Mouse (Mus musculus): Measurements from ENCODE around the gene Ttyh2.
A peak's percentile ranks its signal among the peaks of the same experiment; 100 is the strongest.
"Not testable (repeated sequence)": the region's sequence is repeated elsewhere in the genome, so short reads cannot be mapped to it uniquely, and the experiment has no call there.

The Ttyh2 gene

GRCm38 (mm10) chr11:114657737-114658136, 17.5 kb upstream of the Ttyh2 start:
- peak in 1 of 2 experiments; percentile 37 for DNase-seq (ENCODE audit: low spot score in 2 of 2)

GRCm38 (mm10) chr11:114662161-114662560, 13.1 kb upstream of the Ttyh2 start:
- no peak for DNase-seq (ENCODE audit: low spot score in 2 of 2)

- DNase-seq (ENCODE audit: low spot score in 2 of 2): peak in 1 of 2 experiments; percentile 53
These were observed 12.4 kb upstream of the Ttyh2 start for GRCm38 (mm10) chr11:114662746-114663362.

- DNase-seq (ENCODE audit: low spot score in 2 of 2): no peak
These were observed 11.1 kb upstream of the Ttyh2 start for GRCm38 (mm10) chr11:114664164-114664563.

GRCm38 (mm10) chr11:114665463-114665862, 9.8 kb upstream of the Ttyh2 start:
- DNase-seq (ENCODE audit: low spot score in 2 of 2): no peak

GRCm38 (mm10) chr11:114666786-114667185, 8.4 kb upstream of the Ttyh2 start:
- no peak for DNase-seq (ENCODE audit: low spot score in 2 of 2)

GRCm38 (mm10) chr11:114667236-114667931, 7.8 kb upstream of the Ttyh2 start:
- no peak for DNase-seq (ENCODE audit: low spot score in 2 of 2)

- DNase-seq (ENCODE audit: low spot score in 2 of 2): peak in 1 of 2 experiments; percentile 26
These were observed 7.3 kb upstream of the Ttyh2 start for GRCm38 (mm10) chr11:114667932-114668285.

GRCm38 (mm10) chr11:114668301-114668710, 6.9 kb upstream of the Ttyh2 start, which contains the start of gene Rpl38:
Gene Rpl38, plus strand, starts transcription at chr11:114668524.
- peak; percentile 88 to 91 for DNase-seq (ENCODE audit: low spot score in 2 of 2)

- DNase-seq (ENCODE audit: low spot score in 2 of 2): peak; percentile 55 to 73
These were observed 6.2 kb upstream of the Ttyh2 start for GRCm38 (mm10) chr11:114668741-114669623.

- no peak for DNase-seq (ENCODE audit: low spot score in 2 of 2)
These were observed 5.5 kb upstream of the Ttyh2 start for GRCm38 (mm10) chr11:114669651-114670168.

- DNase-seq (ENCODE audit: low spot score in 2 of 2): no peak
These were observed 4.1 kb upstream of the Ttyh2 start for GRCm38 (mm10) chr11:114671147-114671546.

- DNase-seq (ENCODE audit: low spot score in 2 of 2): peak in 1 of 2 experiments; percentile 24
These were observed 2.2 kb upstream of the Ttyh2 start for GRCm38 (mm10) chr11:114672794-114673718.

- DNase-seq (ENCODE audit: low spot score in 2 of 2): no peak
These were observed 1.5 kb upstream of the Ttyh2 start for GRCm38 (mm10) chr11:114673719-114674050.

- no peak for DNase-seq (ENCODE audit: low spot score in 2 of 2)
These were observed 1.1 kb upstream of the Ttyh2 start for GRCm38 (mm10) chr11:114674180-114674579.

- not testable (repeated sequence) for DNase-seq (ENCODE audit: low spot score in 2 of 2)
These were observed 435 bp upstream of the Ttyh2 start for GRCm38 (mm10) chr11:114674796-114675195.

- DNase-seq (ENCODE audit: low spot score in 2 of 2): peak in 1 of 2 experiments; percentile 26
These were observed 683 bp downstream of the Ttyh2 start for GRCm38 (mm10) chr11:114675826-114676401.

GRCm38 (mm10) chr11:114676431-114676830, 1.2 kb downstream of the Ttyh2 start:
- DNase-seq (ENCODE audit: low spot score in 2 of 2): peak in 1 of 2 experiments; percentile 21

GRCm38 (mm10) chr11:114676896-114677530, 1.8 kb downstream of the Ttyh2 start:
- DNase-seq (ENCODE audit: low spot score in 2 of 2): no peak

GRCm38 (mm10) chr11:114679582-114679981, 4.4 kb downstream of the Ttyh2 start:
- no peak for DNase-seq (ENCODE audit: low spot score in 2 of 2)
